Mouse (Mus musculus) layer of hippocampus, postnatal 10 days (tissue): ENCODE measurements at regions not wholly inside any gene's neighbourhood (a gene's known extent, or its start where the extent isn't known, plus 50 kb on each side); places are given as distances from the start of the nearest gene placed in this dataset.

Experiments used
- DNase-seq, 2 experiments: peaks; one replicate each; pipeline ENCODE4 v3.0.0; 2021; ENCODE audit warnings: low spot score in 2 of 2

DNA sequence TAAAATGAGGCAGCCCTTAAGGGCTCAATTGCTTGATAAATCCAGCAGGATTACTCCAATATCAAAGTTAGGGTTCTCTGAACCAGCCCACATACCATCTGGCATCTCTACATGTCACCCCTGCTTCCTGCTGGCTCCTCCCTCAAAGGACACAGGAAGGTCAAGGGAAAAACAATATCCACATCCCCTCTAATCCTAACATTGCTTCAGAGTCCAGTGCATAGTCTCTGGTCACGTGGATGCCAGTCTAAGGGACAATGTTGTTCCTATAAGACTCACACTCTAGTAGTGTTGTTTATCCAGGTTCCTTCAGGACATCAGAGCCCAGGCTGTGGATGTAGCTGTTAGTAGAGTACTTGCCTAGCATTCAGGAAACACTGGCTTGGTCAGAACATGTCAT lies 124.9 kb upstream of the Foxa2 start:
- no peak for DNase-seq

DNA sequence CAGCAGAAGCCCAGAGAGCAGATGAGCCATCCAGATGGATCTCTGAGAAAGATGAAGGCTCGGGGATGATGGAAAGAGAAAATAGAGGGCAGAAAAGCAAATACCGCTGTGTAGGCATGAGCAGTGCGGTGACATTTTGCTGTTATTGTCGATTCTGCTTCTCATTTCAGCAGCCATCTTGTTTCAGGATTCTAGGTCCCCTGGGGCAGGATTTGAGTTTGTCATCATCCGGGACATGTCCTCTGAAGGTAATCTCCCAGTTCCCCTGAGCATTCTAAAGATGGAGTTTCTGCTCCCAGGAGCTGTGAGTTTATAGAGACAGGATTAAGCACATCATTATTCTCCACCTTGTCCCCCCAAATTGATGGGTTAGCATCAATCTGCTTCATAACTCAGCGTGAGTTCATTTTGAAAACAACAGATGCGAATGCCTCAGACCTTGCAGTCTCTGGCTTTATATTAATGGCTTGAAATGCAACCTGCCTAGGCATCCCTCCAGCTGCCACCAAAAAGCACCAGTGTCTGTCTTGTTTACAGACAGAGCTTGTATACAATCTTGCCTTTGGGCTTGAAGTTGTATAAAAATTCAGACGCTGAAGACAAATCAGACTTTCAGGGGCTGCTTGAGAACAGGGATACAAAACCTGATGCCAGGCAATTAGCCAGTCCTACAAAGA lies 128.6 kb upstream of the Foxa2 start:
- no peak for DNase-seq

DNA sequence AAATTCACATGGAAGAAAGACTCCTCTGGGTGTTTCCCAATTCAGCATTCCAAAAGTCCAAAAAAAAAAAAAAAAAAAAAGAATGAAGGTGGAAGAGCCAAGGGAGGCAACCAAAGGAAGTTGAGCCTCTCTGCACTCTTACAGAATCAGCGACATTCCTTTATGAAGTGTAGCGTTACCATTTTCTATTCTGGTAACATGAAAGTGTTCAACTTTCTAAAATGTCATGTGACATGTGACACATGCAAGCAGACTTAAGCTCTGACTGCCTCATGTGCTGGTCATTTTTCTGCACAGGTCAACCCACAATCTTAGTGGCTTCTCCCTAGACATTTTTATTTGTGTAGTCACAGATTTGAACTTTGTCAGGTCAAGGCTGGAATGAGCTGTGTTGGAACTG lies 133.5 kb upstream of the Foxa2 start:
- no peak for DNase-seq

DNA sequence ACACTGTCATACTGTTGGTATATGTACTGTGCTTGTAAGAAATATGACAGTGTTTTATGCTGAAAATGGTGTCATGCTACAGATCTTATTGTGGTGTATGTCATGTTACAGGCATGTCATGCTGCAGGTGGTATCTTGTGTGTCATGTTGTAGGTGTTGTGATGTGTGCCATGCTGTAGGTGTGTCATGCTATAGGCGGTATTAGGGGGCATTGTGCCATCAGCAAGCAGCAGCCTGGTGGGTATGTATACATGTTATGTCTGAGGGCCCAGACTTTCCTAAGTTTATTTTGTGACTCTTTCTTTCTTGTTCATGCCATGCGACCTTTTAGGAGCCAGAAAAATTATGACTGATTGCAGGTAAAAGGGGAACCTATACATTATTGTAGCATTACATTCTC lies 134.7 kb upstream of the Foxa2 start:
- no peak for DNase-seq

DNA sequence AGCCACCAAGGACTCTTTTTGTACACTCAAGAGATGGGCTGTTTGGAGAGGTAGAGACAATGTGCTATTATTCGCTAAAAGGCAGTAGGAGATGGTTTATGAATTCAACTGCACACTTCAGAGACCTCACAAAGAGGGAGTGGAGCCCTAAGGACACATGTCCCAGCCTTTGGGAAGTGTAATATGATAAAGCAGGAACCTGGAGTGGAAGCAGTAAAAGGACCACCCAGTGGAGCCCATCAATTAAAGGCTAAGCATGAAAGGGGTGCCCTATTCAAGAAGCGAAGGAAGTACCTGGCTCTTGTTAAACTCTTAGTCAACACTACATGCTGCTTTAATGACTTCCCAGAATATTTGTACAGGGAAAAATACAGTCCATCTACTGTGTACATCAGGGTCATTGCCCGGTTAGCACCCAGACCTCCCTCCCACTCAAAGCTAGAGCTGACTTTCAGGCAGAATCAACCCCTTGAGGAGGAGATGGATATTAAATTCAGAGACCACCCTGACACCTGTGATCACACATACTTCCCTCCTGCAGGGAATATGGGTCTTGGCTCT lies 135.8 kb upstream of the Foxa2 start:
- DNase-seq = no peak

DNA sequence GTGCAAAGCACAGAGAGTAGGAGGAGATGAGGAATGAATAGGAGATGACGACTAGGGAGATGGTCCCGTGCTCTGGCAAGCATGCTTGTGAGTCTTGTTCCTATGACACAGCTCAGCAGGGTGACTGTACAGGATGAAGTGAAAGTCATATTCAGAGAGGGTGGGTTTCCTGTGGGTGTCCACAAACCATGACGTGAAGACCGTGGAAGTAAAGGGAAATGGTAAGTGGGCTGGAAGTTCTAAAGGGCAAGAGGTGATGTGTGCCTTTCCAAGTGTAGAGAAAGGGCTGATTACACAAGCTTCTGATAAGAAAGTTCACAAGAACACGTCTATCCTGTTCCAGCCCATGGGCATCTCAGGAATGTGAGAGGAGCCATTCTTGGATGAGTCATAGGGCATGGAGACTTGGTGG lies 138.0 kb upstream of the Foxa2 start:
- no peak for DNase-seq

DNA sequence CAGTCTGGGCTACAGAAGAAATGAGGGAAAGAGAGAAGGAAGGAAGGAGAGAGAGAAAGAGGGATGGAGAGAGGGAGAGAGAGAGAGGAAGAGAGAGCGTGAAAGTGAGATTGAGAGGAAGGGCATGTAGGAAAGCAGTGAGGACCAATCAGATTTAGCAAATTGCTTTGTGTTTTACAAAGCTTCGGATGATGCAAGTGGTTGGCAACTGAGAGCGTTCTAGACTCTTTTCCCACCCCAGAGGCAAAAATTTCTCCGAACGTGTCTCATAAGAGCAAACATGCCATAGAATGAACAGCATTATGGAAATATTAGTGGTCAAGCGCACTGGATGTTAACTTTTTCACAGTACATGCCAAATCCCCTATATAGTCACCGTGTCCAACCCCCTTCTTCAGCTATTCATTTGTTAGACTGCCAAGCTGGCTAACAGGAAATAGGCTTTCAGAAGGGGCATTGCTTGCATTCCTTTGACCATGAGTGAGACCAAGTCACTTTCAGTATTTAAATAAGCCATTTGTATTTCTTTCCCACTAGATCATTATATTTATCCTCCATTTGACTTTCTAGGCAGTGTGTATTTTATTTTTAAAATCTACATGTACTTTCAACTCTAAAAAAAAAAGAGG lies 139.7 kb upstream of the Foxa2 start:
- DNase-seq = no peak

DNA sequence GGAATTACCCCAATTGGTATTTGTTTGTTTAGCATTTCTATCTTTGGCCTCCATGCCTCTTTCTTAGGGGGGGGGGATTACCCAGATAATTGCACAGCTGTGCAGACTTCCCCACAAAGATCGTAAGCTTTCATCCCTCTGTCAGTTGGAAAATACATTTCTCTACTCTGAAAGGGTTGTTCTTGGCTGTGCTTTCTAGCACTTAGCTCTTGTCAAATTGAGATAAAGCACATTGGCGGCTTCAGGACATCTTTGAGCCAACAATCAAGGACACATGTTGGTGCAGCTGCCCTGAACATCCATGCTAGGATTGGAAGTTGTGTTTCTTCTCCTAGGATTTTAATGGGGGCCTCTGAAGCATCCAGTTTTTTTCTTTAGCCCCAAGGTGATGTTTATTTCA lies 142.1 kb upstream of the Foxa2 start:
- DNase-seq = no peak

DNA sequence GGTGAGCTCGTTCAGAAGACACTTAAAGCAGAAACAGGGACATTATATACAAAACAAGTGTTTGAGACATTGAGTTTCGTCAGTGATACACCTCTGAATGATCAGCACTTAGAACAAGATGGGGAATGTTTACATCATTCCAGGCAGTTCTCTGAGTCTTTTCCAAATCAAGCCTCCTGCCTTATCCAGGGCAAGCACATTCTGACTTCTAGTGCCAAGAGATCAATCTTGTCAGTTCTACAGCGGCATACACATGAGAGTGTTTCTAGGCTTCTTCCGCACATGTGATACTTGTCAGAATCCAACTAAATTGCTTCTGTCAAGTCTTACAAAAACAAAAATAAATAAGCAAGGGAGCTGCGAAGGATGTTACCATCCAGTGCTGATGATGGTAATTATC lies 142.5 kb upstream of the Foxa2 start:
- no peak for DNase-seq

DNA sequence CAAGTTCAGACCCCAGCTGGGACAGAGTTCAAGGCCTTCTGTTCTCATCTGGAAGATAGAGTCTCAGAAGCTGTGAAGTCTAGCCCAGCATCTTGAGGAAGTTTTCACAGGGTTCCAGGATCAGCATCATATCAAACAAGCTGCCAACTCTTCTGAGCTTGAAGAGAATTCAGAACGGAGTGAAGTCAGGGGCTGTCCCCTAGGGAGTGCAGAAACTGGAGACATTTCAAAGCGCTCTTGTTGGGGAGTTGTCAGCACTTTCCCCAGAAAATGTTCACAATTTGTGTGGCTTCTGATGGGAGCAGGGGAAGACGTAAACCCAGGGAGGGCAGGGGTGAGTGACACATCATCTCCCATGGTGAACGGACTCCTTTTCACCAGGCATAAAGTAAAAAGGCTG lies 146.2 kb upstream of the Foxa2 start:
- no peak for DNase-seq

DNA sequence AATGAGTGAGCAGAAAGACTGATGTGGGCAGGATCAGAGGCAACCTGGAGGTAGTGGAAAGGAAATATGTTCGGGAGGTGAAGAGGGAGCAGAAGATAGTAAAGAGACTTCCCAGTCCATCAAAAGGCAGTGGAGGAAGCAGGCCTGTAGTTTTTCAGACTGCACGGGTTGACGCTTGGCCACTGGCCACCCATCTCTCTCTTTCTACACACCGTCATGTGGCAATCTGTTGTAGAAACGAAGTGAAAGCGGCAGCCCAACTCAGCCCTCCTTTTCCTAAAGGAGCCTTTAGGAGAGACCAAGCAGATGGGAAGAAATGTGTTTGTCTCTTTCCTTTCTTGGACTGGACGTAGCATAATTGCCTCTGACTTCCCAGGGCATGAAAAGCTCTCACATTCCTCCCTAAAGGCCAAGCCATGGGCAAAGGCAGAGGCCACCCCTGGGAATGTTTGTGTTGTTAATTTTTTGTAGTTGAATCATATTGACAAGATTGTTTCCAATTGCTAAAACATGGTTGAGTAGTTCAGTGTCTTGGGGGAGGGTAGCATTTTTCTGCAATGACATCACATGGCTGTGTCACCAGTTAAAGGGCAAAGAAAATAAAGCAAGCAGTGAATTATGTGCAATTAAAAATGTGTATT lies 150.7 kb upstream of the Foxa2 start:
- no peak for DNase-seq

DNA sequence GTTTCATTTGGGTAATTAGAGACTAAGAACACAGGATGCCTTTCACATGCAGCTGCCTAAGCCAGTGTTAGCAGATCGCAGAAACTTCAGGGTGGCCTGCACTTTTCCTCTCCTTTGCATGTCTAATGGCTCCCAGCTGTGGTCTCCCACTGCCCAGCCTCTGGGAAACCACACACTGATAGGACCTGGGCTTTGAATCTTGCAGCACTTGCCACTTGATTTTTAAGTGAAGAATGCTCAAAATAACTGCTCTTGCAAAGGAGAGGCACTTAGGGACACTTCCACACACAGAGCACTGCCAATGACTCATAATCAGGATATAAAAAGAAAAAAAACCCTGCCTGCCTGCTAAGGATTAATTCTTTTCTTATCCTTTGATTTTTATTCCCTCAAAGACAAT lies 159.9 kb upstream of the Foxa2 start:
- peak; percentile 8 to 13 for DNase-seq

DNA sequence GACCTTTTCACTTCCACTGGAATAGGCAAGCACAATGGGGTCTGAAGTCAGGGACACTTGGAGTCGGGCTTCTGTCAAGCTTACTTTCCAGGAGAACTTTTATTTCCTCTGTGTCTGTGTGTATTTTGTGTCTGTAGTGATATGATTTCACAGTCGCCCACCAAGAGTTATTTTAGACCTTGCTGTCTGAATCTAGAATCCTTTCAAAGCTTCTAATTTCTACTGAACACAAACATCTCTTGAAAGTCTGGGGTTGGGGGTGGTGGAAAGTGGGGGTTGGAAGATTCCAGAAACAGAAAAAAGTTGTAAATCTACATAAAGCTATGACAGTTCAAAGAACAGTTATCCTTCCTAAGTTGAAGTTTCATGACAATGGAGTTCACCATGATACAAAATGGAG lies 164.0 kb upstream of the Foxa2 start:
- DNase-seq = no peak

DNA sequence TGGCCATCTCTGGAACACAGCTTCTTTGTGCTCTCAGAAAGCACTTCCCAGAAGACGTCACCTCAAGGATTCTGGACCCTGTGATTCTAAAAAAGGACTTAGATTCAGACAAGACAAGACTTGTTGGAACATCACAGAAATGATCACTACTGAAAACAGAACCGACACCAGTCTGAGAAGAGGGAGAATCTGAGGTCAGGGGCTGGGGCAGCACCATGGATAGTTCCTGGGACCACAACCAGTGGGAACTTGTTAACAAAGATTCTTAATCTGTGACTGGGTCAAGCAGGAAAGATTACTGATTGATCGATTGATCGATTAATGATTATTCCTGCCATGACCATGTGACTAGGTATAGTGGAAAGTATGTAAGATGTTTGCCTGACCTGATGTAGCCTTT lies 170.4 kb upstream of the Foxa2 start:
- DNase-seq = no peak

DNA sequence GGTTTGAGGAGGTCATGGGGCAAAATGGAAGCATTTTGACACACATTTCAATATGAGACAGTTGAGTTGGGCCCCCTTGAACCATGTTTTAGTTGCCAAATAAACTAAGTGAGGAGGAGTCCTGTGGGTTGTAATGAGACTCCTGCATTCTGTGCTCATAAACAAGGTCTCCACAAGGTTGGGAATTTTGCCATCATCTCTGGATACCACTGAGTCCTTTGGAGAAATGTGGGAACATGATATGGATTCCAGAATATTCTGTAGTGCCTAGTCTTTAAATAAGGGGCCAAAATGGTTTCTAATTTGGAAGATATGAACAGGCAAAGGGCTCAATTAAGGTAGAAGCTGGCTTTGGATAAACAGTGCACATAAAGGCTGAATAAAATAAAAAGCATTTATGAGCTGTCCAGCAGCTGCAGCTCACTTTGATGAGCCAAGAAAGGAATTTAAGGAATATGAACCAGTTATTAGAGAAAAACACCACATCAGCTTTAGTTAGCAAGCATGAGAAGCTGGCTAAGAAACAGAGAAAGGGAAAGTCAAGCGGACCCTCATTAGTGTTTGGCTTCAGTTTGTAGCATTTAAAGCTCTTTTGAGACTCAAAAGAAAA lies 161.3 kb upstream of the Sstr4 start:
- DNase-seq = no peak

DNA sequence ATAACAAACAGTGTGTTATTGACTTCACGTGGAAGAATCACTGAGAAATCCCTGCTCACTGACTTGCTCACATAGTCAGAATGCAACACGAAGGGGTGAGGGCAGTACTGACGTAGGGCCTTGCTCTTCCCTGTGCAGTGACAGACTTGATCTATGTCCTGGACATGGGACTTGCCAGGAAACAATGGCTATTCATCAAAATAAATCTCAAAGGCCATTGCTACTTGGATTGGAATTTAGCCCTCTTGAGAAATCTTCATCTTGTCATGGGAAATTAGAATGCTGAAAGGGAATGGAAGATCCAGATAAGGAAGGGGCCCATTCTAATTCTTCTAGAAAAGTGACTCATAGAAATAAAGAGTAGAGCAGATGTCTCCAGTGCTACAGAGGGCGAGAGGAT lies 158.0 kb upstream of the Sstr4 start:
- no peak for DNase-seq

DNA sequence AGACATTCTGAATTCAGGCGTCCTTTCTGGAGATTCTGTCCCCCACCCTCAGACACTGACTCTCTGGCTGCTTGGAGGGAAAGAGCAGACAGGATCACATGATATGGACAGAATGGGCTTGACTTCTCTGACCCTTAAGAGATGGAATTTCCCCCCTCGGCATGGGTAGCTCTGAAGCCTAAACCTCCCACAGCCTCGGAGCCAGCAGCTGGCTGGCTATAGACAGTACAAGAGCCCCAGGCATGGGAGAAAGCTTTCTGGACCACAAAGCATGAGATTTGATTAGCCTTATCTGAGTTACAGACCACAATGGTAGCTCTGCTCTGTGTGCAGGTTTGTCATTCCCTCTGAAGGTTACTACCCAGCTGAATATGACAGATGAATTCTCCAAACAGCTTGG lies 156.1 kb upstream of the Sstr4 start:
- no peak for DNase-seq

DNA sequence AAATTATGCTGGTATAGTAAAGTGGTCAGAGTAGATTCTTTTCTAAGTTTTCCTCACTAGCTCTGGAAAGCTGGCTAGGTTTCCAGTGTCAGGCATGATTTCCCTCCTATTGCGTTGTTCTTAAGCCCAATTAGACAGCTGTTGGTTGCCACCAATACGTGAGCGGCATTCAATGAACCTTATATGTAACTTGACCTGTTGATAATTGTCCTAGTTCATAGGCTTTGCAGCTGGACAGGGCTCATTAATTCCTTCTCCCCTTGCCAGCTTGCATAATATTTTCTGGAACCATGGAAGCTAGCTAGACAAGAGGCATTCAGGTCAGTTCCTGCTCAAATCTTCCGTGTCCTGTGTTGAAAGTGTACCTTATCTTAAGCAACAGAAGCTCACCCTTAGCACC lies 152.9 kb upstream of the Sstr4 start:
- no peak for DNase-seq

DNA sequence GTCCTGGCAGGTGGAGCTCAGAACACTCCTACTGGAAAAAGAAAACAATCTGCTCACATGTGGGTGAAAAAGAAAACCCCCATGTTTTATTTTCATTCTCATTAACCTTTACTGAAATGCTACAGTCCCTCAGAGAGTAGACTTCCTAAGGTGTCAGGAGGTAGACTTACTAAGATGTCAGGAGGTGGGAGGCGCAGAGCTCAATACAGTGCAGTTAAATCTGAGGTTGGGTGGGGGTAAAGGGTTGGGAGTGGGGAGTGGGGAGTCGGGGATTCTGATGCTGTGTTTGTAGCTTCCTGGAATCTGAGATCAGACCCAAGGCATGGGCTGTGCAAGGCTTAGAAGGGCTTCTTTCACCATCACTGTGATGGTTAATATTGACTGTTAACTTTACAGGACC lies 149.6 kb upstream of the Sstr4 start:
- no peak for DNase-seq

DNA sequence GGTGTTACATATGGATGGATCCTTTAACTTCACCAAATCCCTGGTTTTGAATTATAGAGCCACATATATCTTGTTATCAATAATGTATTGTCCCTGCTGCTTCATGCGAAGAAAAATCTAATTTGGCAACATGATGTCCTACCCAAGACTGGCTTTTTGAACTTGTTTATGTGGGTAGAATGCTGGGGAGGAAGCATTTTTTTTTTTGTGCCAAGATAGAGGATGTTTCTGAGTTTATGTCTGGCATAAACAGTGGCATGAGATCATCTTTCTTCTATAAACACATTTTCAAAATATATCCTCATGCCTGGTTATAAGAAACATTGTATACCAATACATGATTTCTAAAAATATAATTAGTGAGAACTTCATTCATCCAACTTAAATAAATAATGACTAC lies 144.2 kb upstream of the Sstr4 start:
- no peak for DNase-seq

DNA sequence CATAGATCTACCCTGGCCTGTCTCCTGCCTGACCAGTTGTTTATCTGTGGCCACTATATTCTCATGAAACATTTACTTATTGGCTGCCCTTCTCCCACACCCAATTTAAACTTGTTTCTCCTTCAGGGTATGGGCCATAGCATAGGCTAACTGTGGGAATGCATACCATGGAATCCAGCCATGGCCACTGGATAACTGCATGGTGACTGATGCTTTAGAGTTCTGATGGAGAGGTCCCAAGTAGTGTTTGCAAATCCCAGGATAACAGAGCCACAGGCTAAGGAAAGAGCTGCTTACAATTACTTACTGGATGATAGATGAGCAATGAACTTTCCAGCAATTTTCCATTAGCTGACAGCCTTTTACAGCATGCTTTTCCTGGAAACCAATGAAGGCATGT lies 139.5 kb upstream of the Sstr4 start:
- DNase-seq = no peak

DNA sequence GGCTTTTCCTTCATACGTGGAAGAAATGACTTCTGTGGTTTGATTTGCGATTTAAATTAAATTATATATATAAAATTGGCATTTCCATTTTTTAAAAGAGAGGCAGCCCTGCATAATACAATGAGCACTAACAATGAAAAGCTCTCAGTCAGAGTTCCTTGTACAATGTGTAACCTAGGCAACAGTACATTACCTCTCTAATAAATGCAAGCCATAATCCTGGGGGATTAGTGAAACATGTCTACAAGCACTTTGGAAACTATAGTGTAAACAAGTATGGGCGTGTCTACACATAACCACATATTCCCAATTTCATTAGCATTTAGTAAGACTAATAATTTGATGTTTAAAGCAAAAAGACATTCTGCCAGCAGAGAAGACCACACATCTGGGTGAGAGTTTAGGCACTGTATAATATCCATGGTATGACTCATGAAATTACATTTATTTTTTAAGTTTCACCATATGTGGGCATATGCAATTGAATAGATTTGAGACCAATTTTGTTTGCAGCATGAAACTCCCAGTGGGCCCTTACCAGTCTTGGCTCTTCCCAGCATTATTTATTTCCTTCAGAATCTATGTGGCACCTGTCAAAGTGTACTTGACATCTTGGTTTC lies 130.9 kb upstream of the Sstr4 start:
- no peak for DNase-seq
